Mouse (Mus musculus) limb, embryonic 11.5 days (tissue): ENCODE results near the gene Elmo3. TPM values are rescaled to one million over a fixed set of nuclear protein-coding genes. Genes with fewer than 3 reads are reported as not detected.

ENCODE experiments used
- ATAC-seq: fragments of 200-750 bp; cut with Nextera tagmentation; 2 replicates; pipeline ENCODE4 v1.8.0; 2017; ENCODE audit warnings: low read depth; ENCODE audit not compliant: insufficient number of reproducible peaks, low FRiP score, low TSS enrichment
- DNase-seq: peaks from one replicate; pipeline ENCODE4 v3.0.0-alpha.2; 2015; ENCODE audit warnings: low spot score
- H3K27ac ChIP-seq: fragments of 300-500 bp; sonication (generic); replicated peaks from 2 replicates; pipeline ENCODE4 v1.5.1; 2014; ENCODE audit warnings: low read depth, mild to moderate bottlenecking, low read length
- H3K27me3 ChIP-seq: fragments of 300-500 bp; sonication (generic); 2 replicates; pipeline ENCODE4 v1.6.1; 2014; ENCODE audit warnings: mild to moderate bottlenecking, low read length, mixed read lengths; ENCODE audit not compliant: control insufficient read depth, insufficient read depth
- H3K36me3 ChIP-seq: fragments of 300-500 bp; sonication (generic); 2 replicates; pipeline ENCODE4 v1.6.1; 2014; ENCODE audit warnings: mild to moderate bottlenecking, low read length, moderate library complexity, mixed read lengths; ENCODE audit not compliant: control insufficient read depth, insufficient read depth
- H3K4me1 ChIP-seq: fragments of 300-500 bp; sonication (generic); 2 replicates; pipeline ENCODE4 v1.6.1; 2014; ENCODE audit warnings: low read length, mixed read lengths; ENCODE audit not compliant: control insufficient read depth, insufficient read depth
- H3K4me2 ChIP-seq: fragments of 300-500 bp; sonication (generic); 2 replicates; pipeline ENCODE4 v1.6.1; 2014; ENCODE audit warnings: low read depth, mild to moderate bottlenecking, moderate library complexity; ENCODE audit not compliant: severe bottlenecking
- H3K4me3 ChIP-seq: fragments of 300-500 bp; sonication (generic); 2 replicates; pipeline ENCODE4 v1.5.1; 2014; ENCODE audit warnings: low read depth, low read length
- H3K9ac ChIP-seq: fragments of 300-500 bp; sonication (generic); 2 replicates; pipeline ENCODE4 v1.6.1; 2014; ENCODE audit warnings: mild to moderate bottlenecking, low read length
- H3K9me3 ChIP-seq: fragments of 300-500 bp; sonication (generic); 2 replicates; pipeline ENCODE4 v1.6.1; 2016; ENCODE audit warnings: low read length; ENCODE audit not compliant: control insufficient read depth
- WGBS: fragments of 180-500 bp; shearing (Covaris S2); extraction: QIAGEN DNeasy Blood & Tissue Kit; methylation state at CpG from one replicate; pipeline ENCODE4 v1.1.7; 2014; 5-methylcytosine and 5-hydroxymethylcytosine counted together
- polyA plus RNA-seq: library from polyadenylated mRNA; unstranded; fragments of >200 nt; fragmentation: Nextera tagmentation; extraction: Ambion mirVana; gene quantifications from 2 replicates; pipeline ENCODE4 v1.2.1, GENCODE M21; 2014

Elmo3 gene
- 2.6 and 3.7 TPM in 2 replicates for polyA plus RNA-seq

DNA sequence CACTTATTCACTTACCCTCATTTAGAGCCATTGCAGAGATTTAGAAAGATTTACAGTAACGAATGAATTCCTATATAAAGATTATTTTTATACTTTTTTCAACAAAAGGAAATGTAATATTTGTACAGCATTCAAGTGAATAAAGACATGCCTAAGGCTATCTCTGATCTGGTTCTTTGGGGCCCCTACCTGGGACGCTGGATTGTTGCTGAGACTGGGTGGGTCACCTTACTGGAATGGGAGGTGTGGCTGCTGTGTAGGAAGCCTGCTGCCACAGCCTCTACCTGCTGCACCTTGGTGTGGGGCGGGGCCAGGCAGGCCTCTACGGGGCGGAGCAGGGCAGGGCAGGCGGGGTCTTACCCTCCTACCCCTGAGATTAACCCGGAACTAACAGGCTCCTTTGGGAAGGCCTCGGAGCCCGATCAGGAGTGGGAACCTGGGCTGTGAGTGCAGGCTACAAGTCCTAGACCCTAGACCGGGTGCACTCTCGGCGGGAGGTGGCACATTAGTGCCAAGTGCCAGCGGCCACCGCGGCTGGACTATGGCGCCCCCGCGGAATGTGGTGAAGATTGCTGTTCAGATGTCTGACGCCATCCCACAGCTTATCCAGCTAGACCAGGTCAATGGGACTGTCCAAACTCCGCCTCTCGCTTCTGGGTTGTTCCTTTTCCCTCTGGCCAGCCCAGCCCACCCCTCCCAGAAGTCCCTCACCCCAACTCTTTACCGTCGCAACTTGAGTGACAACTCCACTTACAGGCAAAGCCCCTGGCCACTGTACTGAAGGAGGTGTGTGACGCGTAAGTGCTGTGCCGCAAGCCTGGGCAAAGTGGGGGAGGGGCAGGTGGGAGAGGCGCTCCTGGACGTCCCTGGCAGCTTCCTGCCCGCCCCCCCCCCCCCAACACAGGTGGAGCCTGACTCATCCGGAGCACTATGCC, at the start of gene Elmo3:
Elmo3 (plus strand) TSS at position 391 of the 935 bp plus-strand sequence.
- ATAC-seq: peak; percentile 40; the same call in 1 of the 2 replicates
- WGBS: 7% methylated on average over 29 of the region's 30 CpGs
- DNase-seq: peak; percentile 75
- Histone ChIP-seq H3K9ac (peak within 1 kb of the TSS; percentile 48; the same call in 1 of the 2 replicates), H3K27me3 (no peaks in the 10 kb centered on the region), H3K4me2 (peak within 1 kb of the TSS; percentile 58), H3K9me3 (no peaks in the 10 kb centered on the region), H3K4me3 (peak within 1 kb of the TSS; percentile 15), H3K36me3 (peaks cover 24% of the 10 kb centered on the region), H3K27ac (peak within 1 kb of the TSS; percentile 52; the same call in 1 of the 2 replicates), H3K4me1 (peaks cover 12% of the 10 kb centered on the region)

DNA sequence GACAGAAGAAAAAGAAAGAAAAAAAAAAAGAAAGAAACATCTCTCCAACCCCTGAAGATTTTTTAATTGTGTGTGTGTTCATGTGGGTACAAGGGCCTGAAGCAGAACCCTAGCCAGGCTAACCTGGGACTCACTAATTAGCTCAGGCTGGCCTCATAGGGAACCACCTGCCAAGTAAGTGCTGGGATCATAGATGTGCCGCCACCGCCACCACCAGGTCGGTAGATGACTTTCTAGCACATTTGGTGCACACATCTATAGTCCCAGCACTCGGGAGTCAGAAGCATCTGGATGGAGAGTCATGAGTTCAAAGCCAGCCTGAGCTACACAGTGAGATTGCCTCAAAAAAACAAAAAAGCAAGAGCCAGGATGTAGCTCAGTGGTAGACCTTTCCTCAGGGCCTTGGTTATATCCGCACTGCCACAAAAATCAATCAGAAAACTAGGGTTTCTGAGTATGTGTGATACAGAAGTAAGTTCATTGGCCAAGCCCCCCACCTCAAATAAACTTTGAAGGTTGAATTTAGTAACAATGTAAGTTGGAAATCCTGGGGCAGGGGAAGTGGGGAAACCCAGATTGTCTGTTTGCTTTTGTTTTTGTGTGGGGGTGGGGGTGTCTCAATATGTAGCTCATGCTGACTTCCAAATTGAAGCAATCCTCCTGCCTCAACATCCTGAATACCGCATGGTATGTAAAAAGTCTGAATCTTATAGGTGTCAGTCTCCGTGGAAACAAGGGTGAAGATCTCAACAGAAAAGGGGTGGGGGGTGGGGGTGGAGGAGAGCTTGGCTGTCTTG, 47.9 kb upstream of the Elmo3 start:
- H3K4me3 ChIP-seq: no peak overlapping the region
- no peaks in the 10 kb centered on the region for H3K9me3 ChIP-seq
- no peak overlapping the region for H3K9ac ChIP-seq
- H3K4me2 ChIP-seq: no peak overlapping the region
- H3K27me3 ChIP-seq: peaks cover 42% of the 10 kb centered on the region
- 68% methylated on average over 7 of the region's 7 CpGs for WGBS
- DNase-seq (no peak), ATAC-seq (no peak)
- H3K27ac ChIP-seq: no peak overlapping the region
- H3K36me3 ChIP-seq: no peaks in the 10 kb centered on the region
- H3K4me1 ChIP-seq: peaks cover 11% of the 10 kb centered on the region

DNA sequence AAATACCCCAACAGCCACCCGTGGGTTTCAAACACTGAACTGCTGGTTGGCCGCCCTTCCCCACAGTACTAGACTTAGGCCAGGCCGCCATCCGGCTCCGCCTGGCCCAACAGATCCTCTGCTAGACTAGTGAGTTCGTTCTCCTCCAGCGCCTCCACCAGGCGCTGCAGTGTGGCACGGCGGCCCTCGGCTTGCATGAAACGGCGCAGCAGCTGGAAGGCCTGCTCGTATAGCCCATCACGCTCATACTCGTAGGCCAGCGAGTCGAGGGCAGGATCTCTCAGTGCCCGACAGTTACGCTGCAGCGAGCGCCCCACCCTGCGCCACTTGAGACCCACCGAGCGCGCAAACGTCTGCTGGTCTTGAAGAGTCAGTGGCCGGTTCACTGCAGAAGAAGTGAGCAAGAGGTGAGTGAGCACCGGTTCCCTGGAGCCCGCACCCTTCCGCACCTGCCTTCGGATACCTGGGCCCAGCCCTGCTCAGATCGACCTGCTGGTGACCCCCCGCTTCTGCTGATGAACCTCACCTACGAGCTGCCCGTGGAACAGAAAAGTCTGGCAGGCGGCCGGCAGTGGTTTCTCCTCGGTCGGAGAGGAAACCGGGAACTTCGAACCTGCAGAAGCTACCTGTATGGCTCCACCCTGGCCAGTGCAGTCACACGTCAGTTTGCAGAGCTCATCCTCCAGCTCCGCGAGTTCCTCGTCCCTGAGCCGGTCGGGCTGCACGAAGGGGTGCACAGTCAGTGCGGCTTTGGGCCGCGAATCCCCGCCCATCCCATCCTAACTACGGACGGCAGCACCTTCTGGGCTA, 46.3 kb upstream of the Elmo3 start:
- peak; percentile 11; the same call in 1 of the 2 replicates for ATAC-seq
- H3K9me3 ChIP-seq: no peaks in the 10 kb centered on the region
- no peak overlapping the region for H3K9ac ChIP-seq
- 3% methylated on average over 55 of the region's 55 CpGs for WGBS
- H3K4me1 ChIP-seq: peaks cover 11% of the 10 kb centered on the region
- H3K27ac ChIP-seq: no peak overlapping the region
- no peaks in the 10 kb centered on the region for H3K36me3 ChIP-seq
- DNase-seq: peak; percentile 68
- H3K4me3 ChIP-seq: peak overlapping the region; percentile 26
- H3K27me3 ChIP-seq: peaks cover 52% of the 10 kb centered on the region
- peak overlapping the region; percentile 60 for H3K4me2 ChIP-seq

DNA sequence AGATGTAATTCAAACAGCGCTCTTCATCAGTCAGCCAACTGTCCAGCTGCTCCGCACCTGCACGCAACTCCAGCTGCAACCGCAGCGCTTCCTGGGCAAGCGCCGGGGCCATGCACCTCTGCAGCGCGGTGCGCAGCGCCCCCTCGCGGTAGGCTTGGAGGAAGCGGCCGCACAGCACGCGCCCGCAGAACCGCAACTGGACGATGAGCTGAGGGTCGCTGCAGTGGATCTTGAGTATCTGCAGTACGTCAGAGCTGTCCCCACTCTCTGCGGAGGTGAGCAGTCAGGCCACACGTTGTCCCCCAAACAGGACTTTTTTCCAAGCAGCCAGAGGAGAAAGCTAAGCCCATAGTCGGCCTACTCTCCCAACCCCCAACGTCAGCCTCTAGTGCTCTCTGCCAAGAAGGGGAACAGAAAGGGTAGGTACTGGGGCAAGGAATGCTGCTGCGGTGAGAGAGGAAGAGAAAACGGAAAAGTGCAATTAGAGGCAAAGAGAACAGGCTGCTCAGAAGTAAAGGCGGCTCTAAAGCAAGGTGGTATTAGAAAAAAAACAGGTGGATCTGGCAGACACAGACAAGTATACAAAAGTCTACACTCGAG, 45.6 kb upstream of the Elmo3 start:
- whole genome bisulfite sequencing: 4% methylated on average over 30 of the region's 30 CpGs
- Histone ChIP-seq H3K36me3 (no peaks in the 10 kb centered on the region), H3K9me3 (no peaks in the 10 kb centered on the region), H3K9ac (no peak overlapping the region), H3K4me2 (peak overlapping the region; percentile 60), H3K4me3 (peak overlapping the region; percentile 26), H3K4me1 (peaks cover 12% of the 10 kb centered on the region), H3K27ac (no peak overlapping the region), H3K27me3 (peaks cover 55% of the 10 kb centered on the region)
- ATAC-seq (peak; percentile 7; the same call in 1 of the 2 replicates), DNase-seq (peak; percentile 88)

DNA sequence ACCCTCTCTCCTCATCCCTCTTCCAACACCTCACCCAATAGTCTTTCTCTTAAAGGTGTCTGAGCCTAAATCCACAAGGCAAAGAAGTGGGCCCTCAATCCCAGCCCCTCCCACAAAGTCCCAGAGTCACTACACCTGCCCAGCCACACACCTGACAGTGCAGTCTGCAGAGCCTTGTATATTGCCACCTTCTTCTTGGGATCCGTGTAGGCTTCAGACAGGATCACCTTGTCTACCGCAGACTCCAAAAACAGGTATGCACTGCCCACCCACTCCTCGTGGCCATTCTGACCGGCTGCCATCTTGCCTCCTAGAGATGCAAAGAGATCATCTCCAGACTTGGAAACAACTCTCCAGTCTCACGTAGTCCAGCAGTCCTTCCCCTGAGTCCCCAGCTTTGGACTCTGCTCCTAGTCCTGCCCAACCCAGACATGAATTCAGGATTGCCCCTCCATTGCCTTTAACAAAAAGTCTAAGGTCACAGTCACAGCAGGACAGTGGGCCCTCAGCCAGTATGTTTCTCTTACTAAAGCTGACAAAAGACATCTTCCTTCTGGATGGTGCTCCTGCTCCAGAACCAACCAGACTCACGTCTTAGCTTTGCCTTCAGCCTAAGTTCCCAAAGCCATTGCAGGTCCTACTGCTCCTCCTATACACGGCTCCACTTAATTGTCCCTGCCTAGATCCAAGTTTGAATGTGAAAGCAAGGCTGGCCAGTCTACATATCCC, 44.9 kb upstream of the Elmo3 start:
- Histone ChIP-seq H3K4me3 (no peak overlapping the region), H3K27ac (no peak overlapping the region), H3K4me1 (peaks cover 13% of the 10 kb centered on the region; the same call in 1 of the 2 replicates), H3K9ac (no peak overlapping the region), H3K36me3 (no peaks in the 10 kb centered on the region), H3K9me3 (no peaks in the 10 kb centered on the region), H3K27me3 (peaks cover 57% of the 10 kb centered on the region), H3K4me2 (no peak overlapping the region)
- DNase-seq: no peak
- 60% methylated on average over 7 of the region's 7 CpGs for WGBS
- ATAC-seq: no peak

DNA sequence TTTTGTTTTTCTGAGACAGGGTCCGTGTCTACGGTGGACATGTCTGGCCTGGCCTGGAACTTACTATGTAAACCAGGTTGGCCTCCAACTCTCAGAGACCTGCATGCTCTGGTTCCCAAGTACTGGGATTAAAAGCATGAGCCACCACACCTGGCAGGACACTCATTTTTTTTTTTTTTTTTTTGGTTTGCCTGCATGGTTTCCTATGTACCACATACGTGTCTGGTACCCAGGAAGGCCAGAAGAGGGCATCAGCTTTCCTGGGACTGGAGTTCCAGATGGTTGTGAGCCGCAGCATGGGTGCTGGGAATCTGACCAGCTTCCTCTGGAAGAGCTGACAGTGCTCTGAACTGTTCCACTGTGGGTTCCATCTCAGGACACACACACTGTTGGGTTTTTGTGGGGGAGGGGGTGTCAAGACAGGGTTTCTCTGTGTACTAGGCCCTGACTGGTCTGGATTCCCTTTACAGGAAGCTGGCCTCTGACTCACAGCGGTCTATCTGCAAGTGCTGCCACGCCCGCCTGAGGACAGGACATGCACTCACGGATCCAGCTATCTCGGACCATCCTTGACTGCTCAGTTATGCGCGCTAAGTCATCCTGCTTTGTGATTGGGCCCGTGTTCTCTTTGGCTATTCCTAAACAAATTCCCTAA, 43.9 kb upstream of the Elmo3 start:
- peaks cover 55% of the 10 kb centered on the region for H3K27me3 ChIP-seq
- ATAC-seq: no peak
- DNase-seq: no peak
- H3K4me3 ChIP-seq: no peak overlapping the region
- peaks cover 13% of the 10 kb centered on the region; the same call in 1 of the 2 replicates for H3K4me1 ChIP-seq
- no peak overlapping the region for H3K27ac ChIP-seq
- peaks cover 3% of the 10 kb centered on the region; the same call in 1 of the 2 replicates for H3K9me3 ChIP-seq
- no peak overlapping the region for H3K9ac ChIP-seq
- no peak overlapping the region for H3K4me2 ChIP-seq
- H3K36me3 ChIP-seq: no peaks in the 10 kb centered on the region
- 85% methylated on average over 12 of the region's 12 CpGs for WGBS
